Mouse (Mus musculus): Measurements from ENCODE around the gene Ak9. TPM values are rescaled to one million over a fixed set of nuclear protein-coding genes. Genes with fewer than 3 reads are reported as not detected.

The Ak9 gene
- total and polyA plus RNA-seq, 3 experiments: not detected

- Histone ChIP-seq H3K4me3 (ENCODE audit: low read depth, low read length) (peak overlapping the region; percentile 34; the same call in 1 of the 2 replicates), H3K27me3 (ENCODE audit: insufficient read depth, low read length) (no peaks in the 10 kb centered on the region), H3K4me1 (ENCODE audit: insufficient read depth, low read depth, low read length) (peaks cover 83% of the 10 kb centered on the region), H3K9me3 (replicated peaks) (no peaks in the 10 kb centered on the region), H3K36me3 (replicated peaks) (peaks cover 24% of the 10 kb centered on the region)
- no peak for DNase-seq (ENCODE audit: low spot score)
- TF ChIP-seq GATA2 (IDR thresholded peaks at IDR 0.05; ENCODE audit: borderline replicate concordance, low read depth, low read length) (no peak), POLR2AphosphoS5 (IDR thresholded peaks at IDR 0.05; ENCODE audit: insufficient replicate concordance, low read depth, low read length) (no peak), GATA1 (IDR thresholded peaks at IDR 0.05; ENCODE audit: borderline replicate concordance, low read length) (no peak), CTCF (IDR thresholded peaks at IDR 0.05; ENCODE audit: low read depth, low read length) (no peak), TAL1 (conservative IDR thresholded peaks at IDR 0.05; ENCODE audit: low read depth, low read length) (no peak)
- no peak for ATAC-seq (ENCODE audit: extremely low read depth, insufficient number of reproducible peaks, low FRiP score, poor library complexity, severe bottlenecking)
Measured at GRCm38 (mm10) chr10:41474981-41475391, 171.2 kb downstream of the Ak9 start.

GRCm38 (mm10) chr10:41476171-41477017 lies 172.6 kb downstream of the Ak9 start, which contains the start of gene Mical1:
Gene Mical1, plus strand, starts transcription at chr10:41476314.
- Histone ChIP-seq H3K4me3 (ENCODE audit: low read depth, low read length) (peak within 1 kb of the TSS; percentile 77), H3K9me3 (replicated peaks) (no peaks in the 10 kb centered on the region), H3K27me3 (ENCODE audit: insufficient read depth, low read length) (no peaks in the 10 kb centered on the region), H3K36me3 (replicated peaks) (peaks cover 38% of the 10 kb centered on the region), H3K4me1 (ENCODE audit: insufficient read depth, low read depth, low read length) (peaks cover 94% of the 10 kb centered on the region)
- ATAC-seq (ENCODE audit: extremely low read depth, insufficient number of reproducible peaks, low FRiP score, poor library complexity, severe bottlenecking) (peak; percentile 46), DNase-seq (ENCODE audit: low spot score) (peak; percentile 77)
- no peak for TF ChIP-seq GATA1 (IDR thresholded peaks at IDR 0.05; ENCODE audit: borderline replicate concordance, low read length)
- TF ChIP-seq TAL1 (conservative IDR thresholded peaks at IDR 0.05; ENCODE audit: low read depth, low read length): no peak
- TF ChIP-seq POLR2AphosphoS5 (IDR thresholded peaks at IDR 0.05; ENCODE audit: insufficient replicate concordance, low read depth, low read length): no peak
- TF ChIP-seq GATA2 (IDR thresholded peaks at IDR 0.05; ENCODE audit: borderline replicate concordance, low read depth, low read length): no peak
- no peak for TF ChIP-seq CTCF (IDR thresholded peaks at IDR 0.05; ENCODE audit: low read depth, low read length)

GRCm38 (mm10) chr10:41477018-41477277 lies 173.2 kb downstream of the Ak9 start:
- H3K4me3 ChIP-seq (ENCODE audit: low read depth, low read length): peak overlapping the region; percentile 77
- H3K4me1 ChIP-seq (ENCODE audit: insufficient read depth, low read depth, low read length): peaks cover 98% of the 10 kb centered on the region
- DNase-seq (ENCODE audit: low spot score) (no peak), ATAC-seq (ENCODE audit: extremely low read depth, insufficient number of reproducible peaks, low FRiP score, poor library complexity, severe bottlenecking) (no peak)
- no peaks in the 10 kb centered on the region for H3K9me3 ChIP-seq (replicated peaks)
- no peak for TF ChIP-seq GATA1 (IDR thresholded peaks at IDR 0.05; ENCODE audit: borderline replicate concordance, low read length)
- no peak for TF ChIP-seq CTCF (IDR thresholded peaks at IDR 0.05; ENCODE audit: low read depth, low read length)
- no peak for TF ChIP-seq GATA2 (IDR thresholded peaks at IDR 0.05; ENCODE audit: borderline replicate concordance, low read depth, low read length)
- no peak for TF ChIP-seq POLR2AphosphoS5 (IDR thresholded peaks at IDR 0.05; ENCODE audit: insufficient replicate concordance, low read depth, low read length)
- no peak for TF ChIP-seq TAL1 (conservative IDR thresholded peaks at IDR 0.05; ENCODE audit: low read depth, low read length)
- H3K27me3 ChIP-seq (ENCODE audit: insufficient read depth, low read length): no peaks in the 10 kb centered on the region
- peaks cover 43% of the 10 kb centered on the region for H3K36me3 ChIP-seq (replicated peaks)

GRCm38 (mm10) chr10:41477278-41478181 lies 173.8 kb downstream of the Ak9 start:
- TF ChIP-seq CTCF (IDR thresholded peaks at IDR 0.05; ENCODE audit: low read depth, low read length) (no peak), POLR2AphosphoS5 (IDR thresholded peaks at IDR 0.05; ENCODE audit: insufficient replicate concordance, low read depth, low read length) (no peak), TAL1 (conservative IDR thresholded peaks at IDR 0.05; ENCODE audit: low read depth, low read length) (no peak), GATA1 (IDR thresholded peaks at IDR 0.05; ENCODE audit: borderline replicate concordance, low read length) (no peak), GATA2 (IDR thresholded peaks at IDR 0.05; ENCODE audit: borderline replicate concordance, low read depth, low read length) (no peak)

DNA sequence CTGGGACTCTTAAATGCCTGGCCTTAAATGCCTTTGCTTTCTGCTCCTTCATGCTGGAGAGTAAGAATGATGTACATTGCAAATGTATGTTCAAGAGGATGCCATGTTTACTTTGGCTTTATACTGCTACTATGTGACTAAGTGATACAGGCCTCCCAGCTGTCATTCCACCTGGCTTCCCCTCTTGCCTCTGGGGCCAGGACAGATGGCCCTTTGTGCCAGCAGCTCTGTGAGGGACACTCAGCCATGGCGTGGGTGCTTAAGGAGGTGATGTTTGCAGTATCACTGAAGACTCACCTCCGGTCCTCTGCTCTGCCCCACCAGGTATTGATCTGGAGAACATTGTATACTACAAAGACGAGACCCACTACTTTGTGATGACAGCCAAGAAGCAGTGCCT lies 176.2 kb downstream of the Ak9 start:
- ATAC-seq (ENCODE audit: extremely low read depth, insufficient number of reproducible peaks, low FRiP score, poor library complexity, severe bottlenecking) (no peak), DNase-seq (ENCODE audit: low spot score) (no peak)
- Histone ChIP-seq H3K4me3 (ENCODE audit: low read depth, low read length) (no peak overlapping the region), H3K27me3 (ENCODE audit: insufficient read depth, low read length) (no peaks in the 10 kb centered on the region; the same call in 1 of the 2 replicates), H3K9me3 (replicated peaks) (no peaks in the 10 kb centered on the region), H3K4me1 (ENCODE audit: insufficient read depth, low read depth, low read length) (peaks cover 78% of the 10 kb centered on the region), H3K36me3 (replicated peaks) (peaks cover 73% of the 10 kb centered on the region)
- TF ChIP-seq CTCF (IDR thresholded peaks at IDR 0.05; ENCODE audit: low read depth, low read length): no peak
- no peak for TF ChIP-seq TAL1 (conservative IDR thresholded peaks at IDR 0.05; ENCODE audit: low read depth, low read length)
- no peak for TF ChIP-seq POLR2AphosphoS5 (IDR thresholded peaks at IDR 0.05; ENCODE audit: insufficient replicate concordance, low read depth, low read length)
- TF ChIP-seq GATA1 (IDR thresholded peaks at IDR 0.05; ENCODE audit: borderline replicate concordance, low read length): no peak
- TF ChIP-seq GATA2 (IDR thresholded peaks at IDR 0.05; ENCODE audit: borderline replicate concordance, low read depth, low read length): no peak

More at GRCm38 (mm10) chr10:41477278-41478181, 173.8 kb downstream of the Ak9 start:
- Histone ChIP-seq H3K4me1 (ENCODE audit: insufficient read depth, low read depth, low read length) (peaks cover 97% of the 10 kb centered on the region), H3K36me3 (replicated peaks) (peaks cover 49% of the 10 kb centered on the region), H3K27me3 (ENCODE audit: insufficient read depth, low read length) (no peaks in the 10 kb centered on the region), H3K9me3 (replicated peaks) (no peaks in the 10 kb centered on the region), H3K4me3 (ENCODE audit: low read depth, low read length) (peak overlapping the region; percentile 77)
- ATAC-seq (ENCODE audit: extremely low read depth, insufficient number of reproducible peaks, low FRiP score, poor library complexity, severe bottlenecking): no peak; the same call in 1 of the 2 replicates
- DNase-seq (ENCODE audit: low spot score): peak; percentile 68

All from G1E (cell line).